ENCODE assay signal across 8 mouse cellular contexts in genomic region chr8:70609849-70610795, GRCm38 (mm10). TPM values are rescaled to one million over a fixed set of nuclear protein-coding genes. Genes with fewer than 3 reads are reported as not detected.
DNase-seq lines count a peak whose midpoint lies in the region; ATAC-seq and TF ChIP-seq lines count a peak whose summit lies in the region.

No protein-coding gene starts in this region.

- H3K36me3 ChIP-seq in heart, embryonic 10.5 days = peaks cover under 1% of the 10 kb centered on the region; the same call in 1 of the 2 replicates
- H3K36me3 ChIP-seq in liver, embryonic 11.5 days (ENCODE audit: control insufficient read depth, insufficient read depth, low read length) = no peaks in the 10 kb centered on the region
- H3K36me3 ChIP-seq in splenic B cell, adult 2 months (ENCODE audit: control insufficient read depth, insufficient read depth, low read length, poor library complexity, severe bottlenecking) = no peaks in the 10 kb centered on the region

- H3K27ac ChIP-seq in embryonic fibroblast, embryonic 13.5 days (ENCODE audit: insufficient read depth, low read length) = peak overlapping the region; percentile 98
- peak overlapping the region; percentile 97 for H3K27ac ChIP-seq in heart, embryonic 10.5 days
- H3K27ac ChIP-seq in liver, embryonic 11.5 days (ENCODE audit: low read depth, low read length) = peak overlapping the region; percentile 99

- peak overlapping the region; percentile 98 for H3K9ac ChIP-seq in liver, embryonic 11.5 days (ENCODE audit: low read depth, low read length)

- ATAC-seq in liver, embryonic 11.5 days (replicated peaks; ENCODE audit: low FRiP score) = peak; percentile 47
- peak; percentile 71 for ATAC-seq in monocyte, adult 5-6 weeks (replicated peaks; ENCODE audit: insufficient number of reproducible peaks, low FRiP score, low TSS enrichment, poor library complexity, severe bottlenecking)

- DNase-seq in 416B (ENCODE audit: low read depth) = peak; percentile 96
- peak; percentile 93 for DNase-seq in adrenal gland, postnatal 14 days
- peak; percentile 97 for DNase-seq in heart, embryonic 10.5 days (ENCODE audit: low spot score)
- peak; percentile 89 for DNase-seq in kidney, adult 9 months
- DNase-seq in liver, embryonic 11.5 days (ENCODE audit: low spot score) = peak; percentile 91
- DNase-seq in splenic B cell, adult 2 months (ENCODE audit: low read depth, low spot score) = peak; percentile 98

- no peaks in the 10 kb centered on the region for H3K9me3 ChIP-seq in heart, embryonic 10.5 days
- H3K9me3 ChIP-seq in liver, embryonic 11.5 days (ENCODE audit: control insufficient read depth, low read length) = no peaks in the 10 kb centered on the region

- H3K4me1 ChIP-seq in embryonic fibroblast, embryonic 13.5 days (ENCODE audit: control insufficient read depth, insufficient read depth, low read length) = peaks cover 5% of the 10 kb centered on the region
- H3K4me1 ChIP-seq in heart, embryonic 10.5 days = peaks cover 60% of the 10 kb centered on the region
- peaks cover 36% of the 10 kb centered on the region for H3K4me1 ChIP-seq in liver, embryonic 11.5 days (replicated peaks; ENCODE audit: control insufficient read depth, insufficient read depth, low read length)

- peak overlapping the region; percentile 39 for H3K4me3 ChIP-seq in embryonic fibroblast, embryonic 13.5 days (ENCODE audit: insufficient read depth, low read length)
- H3K4me3 ChIP-seq in heart, embryonic 10.5 days = peak overlapping the region; percentile 83
- peak overlapping the region; percentile 92 for H3K4me3 ChIP-seq in liver, embryonic 11.5 days (ENCODE audit: low read depth, low read length)

- peak; percentile 70 for TF ChIP-seq POLR2A in embryonic fibroblast, embryonic 13.5 days (IDR thresholded peaks at IDR 0.05; ENCODE audit: low read depth, low read length)

- no peaks in the 10 kb centered on the region for H3K27me3 ChIP-seq in heart, embryonic 10.5 days (ENCODE audit: insufficient read depth, poor library complexity, severe bottlenecking)
- no peaks in the 10 kb centered on the region for H3K27me3 ChIP-seq in liver, embryonic 11.5 days (replicated peaks; ENCODE audit: control insufficient read depth, insufficient read depth, low read length)
- no peaks in the 10 kb centered on the region for H3K27me3 ChIP-seq in splenic B cell, adult 2 months (ENCODE audit: control insufficient read depth, insufficient read depth, low read length, poor library complexity, severe bottlenecking)

- H3K4me2 ChIP-seq in liver, embryonic 11.5 days = peak overlapping the region; percentile 100

- no peak for TF ChIP-seq CTCF in embryonic fibroblast, embryonic 13.5 days (IDR thresholded peaks at IDR 0.05; ENCODE audit: borderline replicate concordance, insufficient read depth, low read length)

- WGBS in heart, embryonic 10.5 days = 1% methylated on average over 44 of the region's 45 CpGs
- 1% methylated on average over 44 of the region's 45 CpGs for WGBS in liver, embryonic 11.5 days

RNA-seq across cellular contexts. Expression of gene Ssbp4, which starts 1.4 kb away (rescaled TPM):
- total RNA-seq in adrenal gland, postnatal 14 days (2021) = 84.4 and 102 TPM in 2 replicates
- 44.7 and 50.7 TPM in 2 replicates for polyA plus RNA-seq in embryonic fibroblast, embryonic 13.5 days (2011; ENCODE audit: insufficient read length, low read depth, missing spikeins)
- 67.3 and 107 TPM in 2 replicates for polyA plus RNA-seq in heart, embryonic 10.5 days (2016; fragmentation: Nextera tagmentation; extraction: Ambion mirVana)
- 144 and 173 TPM in 2 replicates for polyA plus RNA-seq in liver, embryonic 11.5 days (2014; fragmentation: Nextera tagmentation; extraction: Ambion mirVana)
- 83.1 to 151 TPM (median 94.1 TPM) in 3 replicates for total RNA-seq in monocyte, adult 5-6 weeks (2017)

RNA-seq across cellular contexts. Expression of gene Lrrc25, which starts 5.8 kb away (rescaled TPM):
- total RNA-seq in adrenal gland, postnatal 14 days (2021) = 1.6 and 2.0 TPM in 2 replicates
- polyA plus RNA-seq in embryonic fibroblast, embryonic 13.5 days (2011; ENCODE audit: insufficient read length, low read depth, missing spikeins) = 0.46 TPM in 1 of 2 replicates, not detected in the other
- polyA plus RNA-seq in heart, embryonic 10.5 days (2016; fragmentation: Nextera tagmentation; extraction: Ambion mirVana) = 0.15 and 1.4 TPM in 2 replicates
- 4.5 and 5.3 TPM in 2 replicates for polyA plus RNA-seq in liver, embryonic 11.5 days (2014; fragmentation: Nextera tagmentation; extraction: Ambion mirVana)
- total RNA-seq in monocyte, adult 5-6 weeks (2017) = 28.5 to 42.6 TPM (median 42.2 TPM) in 3 replicates

RNA-seq across cellular contexts. Expression of gene Isyna1, which starts 15.9 kb away (rescaled TPM):
- total RNA-seq in adrenal gland, postnatal 14 days (2021) = 77.2 and 84.7 TPM in 2 replicates
- polyA plus RNA-seq in embryonic fibroblast, embryonic 13.5 days (2011; ENCODE audit: insufficient read length, low read depth, missing spikeins) = 17.9 and 18.6 TPM in 2 replicates
- polyA plus RNA-seq in heart, embryonic 10.5 days (2016; fragmentation: Nextera tagmentation; extraction: Ambion mirVana) = 192 and 214 TPM in 2 replicates
- polyA plus RNA-seq in liver, embryonic 11.5 days (2014; fragmentation: Nextera tagmentation; extraction: Ambion mirVana) = 177 and 188 TPM in 2 replicates
- 9.3 to 16.3 TPM (median 15.3 TPM) in 3 replicates for total RNA-seq in monocyte, adult 5-6 weeks (2017)

RNA-seq across cellular contexts. Expression of gene Gdf15, which starts 22.1 kb away (rescaled TPM):
- 0.79 and 1.0 TPM in 2 replicates for total RNA-seq in adrenal gland, postnatal 14 days (2021)
- polyA plus RNA-seq in embryonic fibroblast, embryonic 13.5 days (2011; ENCODE audit: insufficient read length, low read depth, missing spikeins) = 3.1 and 4.2 TPM in 2 replicates
- 0.43 and 1.6 TPM in 2 replicates for polyA plus RNA-seq in heart, embryonic 10.5 days (2016; fragmentation: Nextera tagmentation; extraction: Ambion mirVana)
- 4.2 and 4.9 TPM in 2 replicates for polyA plus RNA-seq in liver, embryonic 11.5 days (2014; fragmentation: Nextera tagmentation; extraction: Ambion mirVana)
- total RNA-seq in monocyte, adult 5-6 weeks (2017) = 0.19 to 3.8 TPM in 2 of 3 replicates, not detected in the other

RNA-seq across cellular contexts. Expression of gene Pgpep1, which starts 50.1 kb away (rescaled TPM):
- total RNA-seq in adrenal gland, postnatal 14 days (2021) = 73.1 and 86.5 TPM in 2 replicates
- 53.7 and 54.3 TPM in 2 replicates for polyA plus RNA-seq in embryonic fibroblast, embryonic 13.5 days (2011; ENCODE audit: insufficient read length, low read depth, missing spikeins)
- polyA plus RNA-seq in heart, embryonic 10.5 days (2016; fragmentation: Nextera tagmentation; extraction: Ambion mirVana) = 38.0 and 42.0 TPM in 2 replicates
- 33.7 and 34.6 TPM in 2 replicates for polyA plus RNA-seq in liver, embryonic 11.5 days (2014; fragmentation: Nextera tagmentation; extraction: Ambion mirVana)
- 2.3 to 4.9 TPM (median 3.3 TPM) in 3 replicates for total RNA-seq in monocyte, adult 5-6 weeks (2017)

Comparison
In these comparisons a context has a peak if more than half of its experiments do, and no peak if none do; other contexts are left out.
1. Peak in every context shown above with its lines: DNase-seq, ATAC-seq, H3K4me3 ChIP-seq and H3K27ac ChIP-seq.
2. H3K4me3 ChIP-seq: peak in every context shown above with its lines; median percentile 92 in liver, embryonic 11.5 days; 83 in heart, embryonic 10.5 days; 39 in embryonic fibroblast, embryonic 13.5 days.